Mouse (Mus musculus) testis, postnatal 14 days (tissue): ENCODE measurements around the gene Nme9.

Experiments used
- DNase-seq: peaks from one replicate; pipeline ENCODE4 v3.0.0; 2021; ENCODE audit warnings: low spot score

The Nme9 gene

GRCm38 (mm10) chr9:99451161-99451560 is at the start of gene Nme9:
Nme9 (plus strand) TSS chr9:99451475.
- DNase-seq: no peak

- no peak for DNase-seq
Observed at GRCm38 (mm10) chr9:99409280-99409679, 42.0 kb upstream of the Nme9 start.

GRCm38 (mm10) chr9:99411093-99411492 is 40.2 kb upstream of the Nme9 start:
- DNase-seq: no peak

GRCm38 (mm10) chr9:99411785-99412184 is 39.5 kb upstream of the Nme9 start:
- no peak for DNase-seq

- DNase-seq: no peak
Observed at GRCm38 (mm10) chr9:99416809-99417208, 34.5 kb upstream of the Nme9 start.

- no peak for DNase-seq
Observed at GRCm38 (mm10) chr9:99417288-99417846, 33.9 kb upstream of the Nme9 start.

- DNase-seq: no peak
Observed at GRCm38 (mm10) chr9:99418377-99418776, 32.9 kb upstream of the Nme9 start.

- DNase-seq: no peak
Observed at GRCm38 (mm10) chr9:99419951-99420701, 31.1 kb upstream of the Nme9 start.

GRCm38 (mm10) chr9:99421914-99422313 is 29.4 kb upstream of the Nme9 start:
- DNase-seq: no peak

- no peak for DNase-seq
Observed at GRCm38 (mm10) chr9:99423692-99424573, 27.3 kb upstream of the Nme9 start.

GRCm38 (mm10) chr9:99424574-99424863 is 26.8 kb upstream of the Nme9 start:
- DNase-seq: no peak

GRCm38 (mm10) chr9:99425262-99425661 is 26.0 kb upstream of the Nme9 start:
- no peak for DNase-seq

- DNase-seq: no peak
Observed at GRCm38 (mm10) chr9:99428601-99429331, 22.5 kb upstream of the Nme9 start.

GRCm38 (mm10) chr9:99429845-99430244 is 21.4 kb upstream of the Nme9 start:
- DNase-seq: no peak

- no peak for DNase-seq
Observed at GRCm38 (mm10) chr9:99430806-99431205, 20.5 kb upstream of the Nme9 start.

- no peak for DNase-seq
Observed at GRCm38 (mm10) chr9:99431346-99431745, 19.9 kb upstream of the Nme9 start.

GRCm38 (mm10) chr9:99431963-99432362 is 19.3 kb upstream of the Nme9 start:
- no peak for DNase-seq

- DNase-seq: no peak
Observed at GRCm38 (mm10) chr9:99432478-99432877, 18.8 kb upstream of the Nme9 start.

GRCm38 (mm10) chr9:99434892-99435618 is 16.2 kb upstream of the Nme9 start:
- DNase-seq: no peak

- no peak for DNase-seq
Observed at GRCm38 (mm10) chr9:99435619-99436181, 15.6 kb upstream of the Nme9 start.
